Mouse (Mus musculus): ENCODE data around the gene Srrm2. TPM values are rescaled to one million over a fixed set of nuclear protein-coding genes. Genes with fewer than 3 reads are reported as not detected.
A peak's percentile ranks its signal among the peaks of the same experiment; 100 is the strongest.

Srrm2 gene
- total and polyA plus RNA-seq, 3 experiments = 26.7 to 383 (median 90.4) TPM

DNA sequence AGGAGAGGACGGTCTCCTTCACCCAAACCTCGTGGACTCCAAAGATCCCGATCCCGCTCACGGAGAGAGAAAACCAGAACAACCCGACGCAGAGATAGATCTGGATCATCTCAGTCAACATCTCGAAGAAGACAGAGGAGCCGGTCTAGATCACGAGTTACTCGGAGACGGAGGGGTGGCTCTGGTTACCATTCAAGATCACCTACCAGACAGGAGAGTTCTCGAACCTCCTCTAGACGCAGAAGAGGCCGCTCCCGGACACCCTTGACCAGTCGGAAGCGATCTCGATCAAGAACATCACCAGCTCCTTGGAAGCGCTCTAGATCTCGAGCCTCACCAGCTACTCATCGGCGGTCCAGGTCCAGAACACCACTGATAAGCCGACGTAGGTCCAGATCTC, 28.9 kb downstream of the Srrm2 start:
- Histone ChIP-seq H3K4me3 (replicated peaks in 1 of 3; ENCODE audit: low read depth in 2 of 3, low read length in 2 of 3, poor library complexity in 1 of 3) (no peak overlapping the region), H3K27ac (ENCODE audit: insufficient read depth, low read depth) (no peak overlapping the region), H3K9ac (ENCODE audit: insufficient read depth, low read depth) (no peak overlapping the region), H3K4me2 (ENCODE audit: insufficient read depth, low read depth, poor library complexity, severe bottlenecking) (no peak overlapping the region), H3K36me3 (replicated peaks in 1 of 2; ENCODE audit: control insufficient read depth in 1 of 2, insufficient read depth in 1 of 2, low read length in 1 of 2) (peaks cover 97 to 99% of the 10 kb centered on the region in 2 experiments), H3K79me2 (replicated peaks; ENCODE audit: control insufficient read depth, extremely low read depth, insufficient read depth, poor library complexity, severe bottlenecking) (peaks cover 31% of the 10 kb centered on the region), H3K9me3 (replicated peaks; ENCODE audit: low read length) (peaks cover 5% of the 10 kb centered on the region), H3K27me3 (replicated peaks) (no peaks in the 10 kb centered on the region), H3K4me1 (ENCODE audit: control insufficient read depth in 1 of 2, insufficient read depth in 2 of 2) (peaks cover 0 to 9% of the 10 kb centered on the region in 2 experiments; a peak in 1 of 4 replicates)
- in situ Hi-C loops (cut with MboI; ENCODE audit: low pct_ligation_motif_present, low pct_unique_long_range_greater_than_20kb, low sequenced_read_pairs) = no loop called here
- DNase-seq (ENCODE audit: extremely low read depth) = no peak
- dilution Hi-C loops (cut with MboI; ENCODE audit: extremely low pct_ligation_motif_present, extremely low pct_unique_long_range_greater_than_20kb, low sequenced_read_pairs) = no loop called here
- no peak for TF ChIP-seq ZC3H11A (IDR thresholded peaks at IDR 0.05; ENCODE audit: low read depth, low read length)
- TF ChIP-seq ETS1 (conservative IDR thresholded peaks at IDR 0.05; ENCODE audit: low read depth, low read length) = no peak
- no peak for TF ChIP-seq E2F4 (IDR thresholded peaks at IDR 0.05; ENCODE audit: insufficient replicate concordance, low read depth, low read length)
- TF ChIP-seq RCOR1 (conservative IDR thresholded peaks at IDR 0.05; ENCODE audit: low read depth, low read length) = no peak
- TF ChIP-seq USF1 (IDR thresholded peaks at IDR 0.05; ENCODE audit: low read depth, low read length) = no peak
- no peak for TF ChIP-seq ZKSCAN1 (IDR thresholded peaks at IDR 0.05; ENCODE audit: borderline replicate concordance, low read depth, low read length)
- TF ChIP-seq CTCF (conservative IDR thresholded peaks at IDR 0.05 in 1 of 2, IDR thresholded peaks at IDR 0.05 in 1 of 2; ENCODE audit: low read depth in 2 of 2, low read length in 2 of 2) = no peak
- TF ChIP-seq POLR2A (IDR thresholded peaks at IDR 0.05; ENCODE audit: low read depth, low read length) = no peak
- no peak for TF ChIP-seq USF2 (conservative IDR thresholded peaks at IDR 0.05; ENCODE audit: low read depth, low read length)
- TF ChIP-seq TBP (conservative IDR thresholded peaks at IDR 0.05; ENCODE audit: low read depth, low read length) = no peak
- TF ChIP-seq MAZ (IDR thresholded peaks at IDR 0.05; ENCODE audit: low read depth, low read length) = no peak

DNA sequence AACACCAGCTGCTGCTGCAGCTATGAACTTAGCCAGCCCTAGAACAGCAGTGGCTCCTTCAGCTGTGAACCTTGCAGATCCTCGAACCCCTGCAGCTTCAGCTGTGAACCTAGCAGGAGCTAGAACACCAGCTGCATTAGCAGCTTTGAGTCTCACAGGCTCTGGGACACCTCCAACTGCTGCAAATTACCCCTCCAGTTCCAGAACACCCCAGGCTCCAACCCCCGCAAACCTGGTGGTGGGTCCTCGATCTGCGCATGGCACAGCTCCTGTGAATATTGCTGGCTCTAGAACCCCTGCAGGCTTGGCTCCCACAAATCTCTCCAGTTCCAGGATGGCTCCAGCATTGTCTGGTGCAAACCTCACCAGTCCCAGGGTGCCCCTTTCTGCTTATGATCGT, 30.4 kb downstream of the Srrm2 start:
- no peak overlapping the region for H3K9ac ChIP-seq (ENCODE audit: insufficient read depth, low read depth)
- H3K4me1 ChIP-seq (ENCODE audit: control insufficient read depth in 1 of 2, insufficient read depth in 2 of 2) = peaks cover 0 to 13% of the 10 kb centered on the region in 2 experiments; a peak in 1 of 4 replicates
- in situ Hi-C loops (cut with MboI; ENCODE audit: low pct_ligation_motif_present, low pct_unique_long_range_greater_than_20kb, low sequenced_read_pairs) = no loop called here
- H3K4me3 ChIP-seq (replicated peaks in 1 of 3; ENCODE audit: low read depth in 2 of 3, low read length in 2 of 3, poor library complexity in 1 of 3) = no peak overlapping the region
- peaks cover 5% of the 10 kb centered on the region for H3K9me3 ChIP-seq (replicated peaks; ENCODE audit: low read length)
- peaks cover 97% of the 10 kb centered on the region in 2 experiments for H3K36me3 ChIP-seq (replicated peaks in 1 of 2; ENCODE audit: control insufficient read depth in 1 of 2, insufficient read depth in 1 of 2, low read length in 1 of 2)
- H3K4me2 ChIP-seq (ENCODE audit: insufficient read depth, low read depth, poor library complexity, severe bottlenecking) = no peak overlapping the region
- TF ChIP-seq ZC3H11A (IDR thresholded peaks at IDR 0.05; ENCODE audit: low read depth, low read length) (no peak), KAT2A (IDR thresholded peaks at IDR 0.05; ENCODE audit: insufficient replicate concordance, low read length) (no peak), BHLHE40 (IDR thresholded peaks at IDR 0.05; ENCODE audit: low read depth, low read length) (no peak), ELF1 (IDR thresholded peaks at IDR 0.05; ENCODE audit: low read depth, low read length) (no peak)
- H3K27ac ChIP-seq (ENCODE audit: insufficient read depth, low read depth) = no peak overlapping the region
- H3K27me3 ChIP-seq (replicated peaks) = no peaks in the 10 kb centered on the region
- peaks cover 25% of the 10 kb centered on the region for H3K79me2 ChIP-seq (replicated peaks; ENCODE audit: control insufficient read depth, extremely low read depth, insufficient read depth, poor library complexity, severe bottlenecking)
- no peak for DNase-seq (ENCODE audit: extremely low read depth)
- dilution Hi-C loops (cut with MboI; ENCODE audit: extremely low pct_ligation_motif_present, extremely low pct_unique_long_range_greater_than_20kb, low sequenced_read_pairs) = no loop called here

DNA sequence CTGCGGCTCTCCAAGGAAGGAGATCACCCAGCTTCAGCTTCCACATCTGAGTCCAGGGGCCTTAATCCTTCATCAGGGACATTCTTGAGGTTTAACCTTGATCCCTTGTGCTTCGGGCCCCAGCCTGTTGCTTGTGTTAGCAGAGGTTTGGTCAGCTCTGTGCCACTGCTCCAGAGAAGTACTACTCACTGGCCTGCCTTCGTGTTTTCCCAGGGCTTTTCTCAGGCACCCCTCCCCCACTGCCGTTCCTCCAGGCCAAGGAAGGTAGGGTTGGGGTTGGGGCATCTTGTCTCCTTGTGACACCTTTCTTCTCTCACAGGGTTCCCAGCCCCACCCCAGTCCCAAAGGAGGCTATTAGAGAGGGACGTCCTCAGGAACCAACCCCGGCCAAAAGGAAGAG, 31.8 kb downstream of the Srrm2 start:
- H3K4me2 ChIP-seq (ENCODE audit: insufficient read depth, low read depth, poor library complexity, severe bottlenecking) = no peak overlapping the region
- H3K4me3 ChIP-seq (replicated peaks in 1 of 3; ENCODE audit: low read depth in 2 of 3, low read length in 2 of 3, poor library complexity in 1 of 3) = no peak overlapping the region
- dilution Hi-C loops (cut with MboI; ENCODE audit: extremely low pct_ligation_motif_present, extremely low pct_unique_long_range_greater_than_20kb, low sequenced_read_pairs) = no loop called here
- H3K9ac ChIP-seq (ENCODE audit: insufficient read depth, low read depth) = no peak overlapping the region
- H3K79me2 ChIP-seq (replicated peaks; ENCODE audit: control insufficient read depth, extremely low read depth, insufficient read depth, poor library complexity, severe bottlenecking) = peaks cover 23% of the 10 kb centered on the region
- no peak for DNase-seq (ENCODE audit: extremely low read depth)
- H3K36me3 ChIP-seq (replicated peaks in 1 of 2; ENCODE audit: control insufficient read depth in 1 of 2, insufficient read depth in 1 of 2, low read length in 1 of 2) = peaks cover 89 to 97% of the 10 kb centered on the region in 2 experiments
- TF ChIP-seq ZMIZ1 (IDR thresholded peaks at IDR 0.05; ENCODE audit: low read depth, low read length) (no peak), POLR2AphosphoS2 (IDR thresholded peaks at IDR 0.05; ENCODE audit: low read depth, low read length) (peak; percentile 62; the same call in 1 of the 2 replicates)
- no peak overlapping the region for H3K27ac ChIP-seq (ENCODE audit: insufficient read depth, low read depth)
- H3K9me3 ChIP-seq (replicated peaks; ENCODE audit: low read length) = peaks cover 5% of the 10 kb centered on the region
- in situ Hi-C loops (cut with MboI; ENCODE audit: low pct_ligation_motif_present, low pct_unique_long_range_greater_than_20kb, low sequenced_read_pairs) = no loop called here
- H3K4me1 ChIP-seq (ENCODE audit: control insufficient read depth in 1 of 2, insufficient read depth in 2 of 2) = peaks cover 0 to 15% of the 10 kb centered on the region in 2 experiments; a peak in 2 of 4 replicates
- no peaks in the 10 kb centered on the region for H3K27me3 ChIP-seq (replicated peaks)

Measured in CH12.LX (cell line).